Mouse (Mus musculus) limb, embryonic 15.5 days (tissue): ENCODE measurements around the gene Ifnk. TPM values are rescaled to one million over a fixed set of nuclear protein-coding genes. Genes with fewer than 3 reads are reported as not detected.

Source experiments
- ATAC-seq: fragments of 200-750 bp; cut with Nextera tagmentation; 2 replicates; pipeline ENCODE4 v1.8.0; 2017; ENCODE audit warnings: low read depth, moderate TSS enrichment; ENCODE audit not compliant: insufficient number of reproducible peaks, low FRiP score, low TSS enrichment
- H3K27ac ChIP-seq: fragments of 300-500 bp; sonication (generic); 2 replicates; pipeline ENCODE4 v1.5.1; 2015; ENCODE audit warnings: moderate library complexity, mild to moderate bottlenecking, inconsistent platforms
- H3K27me3 ChIP-seq: fragments of 300-500 bp; sonication (generic); 2 replicates; pipeline ENCODE4 v1.6.1; 2015; ENCODE audit warnings: inconsistent platforms
- H3K36me3 ChIP-seq: fragments of 300-500 bp; sonication (generic); 2 replicates; pipeline ENCODE4 v1.6.1; 2015; ENCODE audit warnings: inconsistent platforms
- H3K4me1 ChIP-seq: fragments of 300-500 bp; sonication (generic); 2 replicates; pipeline ENCODE4 v1.6.1; 2015; ENCODE audit warnings: inconsistent platforms
- H3K4me2 ChIP-seq: fragments of 300-500 bp; sonication (generic); 2 replicates; pipeline ENCODE4 v1.6.1; 2015; ENCODE audit warnings: mild to moderate bottlenecking, inconsistent platforms
- H3K4me3 ChIP-seq: fragments of 300-500 bp; sonication (generic); 2 replicates; pipeline ENCODE4 v1.5.1; 2015; ENCODE audit warnings: mild to moderate bottlenecking, inconsistent platforms
- H3K9ac ChIP-seq: fragments of 300-500 bp; sonication (generic); 2 replicates; pipeline ENCODE4 v1.6.1; 2015; ENCODE audit warnings: inconsistent platforms
- H3K9me3 ChIP-seq: fragments of 300-500 bp; sonication (generic); 2 replicates; pipeline ENCODE4 v1.6.1; 2016; ENCODE audit warnings: inconsistent platforms
- WGBS: fragments of 180-500 bp; shearing (Covaris S2); methylation state at CpG from one replicate; pipeline ENCODE4 v1.1.7; 2015; 5-methylcytosine and 5-hydroxymethylcytosine counted together
- polyA plus RNA-seq: library from polyadenylated mRNA; unstranded; fragments of >200 nt; fragmentation: Nextera tagmentation; extraction: Ambion mirVana; gene quantifications from 2 replicates; pipeline ENCODE4 v1.2.1, GENCODE M21; 2015

Gene Ifnk
- polyA plus RNA-seq, 1 experiment from 2014 or later: 0.19 TPM

GRCm38 (mm10) chr4:35143472-35144102 is 8.3 kb upstream of the Ifnk start:
- no peak overlapping the region for H3K9ac ChIP-seq
- no peaks in the 10 kb centered on the region for H3K9me3 ChIP-seq
- H3K27ac ChIP-seq: peak overlapping the region; percentile 80
- H3K4me2 ChIP-seq: peak overlapping the region; percentile 35
- H3K36me3 ChIP-seq: no peaks in the 10 kb centered on the region
- H3K27me3 ChIP-seq: no peaks in the 10 kb centered on the region
- peak overlapping the region; percentile 2; the same call in 1 of the 2 replicates for H3K4me3 ChIP-seq
- peaks cover 9% of the 10 kb centered on the region; the same call in 1 of the 2 replicates for H3K4me1 ChIP-seq
- 0 out of 2 replicates have a peak, but pooled peaks have one; percentile 63 for ATAC-seq
- WGBS: 37% methylated on average over 12 of the region's 12 CpGs

- no peaks in the 10 kb centered on the region for H3K36me3 ChIP-seq
- ATAC-seq: no peak
- WGBS: 83% methylated on average over 10 of the region's 10 CpGs
- peaks cover 6% of the 10 kb centered on the region; the same call in 1 of the 2 replicates for H3K4me1 ChIP-seq
- no peak overlapping the region for H3K4me3 ChIP-seq
- no peaks in the 10 kb centered on the region for H3K27me3 ChIP-seq
- no peaks in the 10 kb centered on the region for H3K9me3 ChIP-seq
- H3K9ac ChIP-seq: no peak overlapping the region
- no peak overlapping the region for H3K4me2 ChIP-seq
- no peak overlapping the region for H3K27ac ChIP-seq
Measured at GRCm38 (mm10) chr4:35145726-35146125, 6.1 kb upstream of the Ifnk start.

- Histone ChIP-seq H3K36me3 (no peaks in the 10 kb centered on the region), H3K9ac (no peak overlapping the region), H3K4me2 (no peak overlapping the region), H3K9me3 (no peaks in the 10 kb centered on the region), H3K27me3 (no peaks in the 10 kb centered on the region), H3K27ac (no peak overlapping the region), H3K4me1 (peaks cover 6% of the 10 kb centered on the region; the same call in 1 of the 2 replicates), H3K4me3 (no peak overlapping the region)
- 85% methylated on average over 5 of the region's 5 CpGs for WGBS
- ATAC-seq: no peak
Measured at GRCm38 (mm10) chr4:35146597-35146996, 5.3 kb upstream of the Ifnk start.

GRCm38 (mm10) chr4:35148326-35148725 is 3.5 kb upstream of the Ifnk start:
- no peak overlapping the region for H3K9ac ChIP-seq
- WGBS: 87% methylated on average over 4 of the region's 4 CpGs

GRCm38 (mm10) chr4:35150706-35151105 is 1.1 kb upstream of the Ifnk start:
- ATAC-seq: no peak
- Histone ChIP-seq H3K36me3 (no peaks in the 10 kb centered on the region), H3K4me2 (no peak overlapping the region), H3K4me1 (peaks cover 9% of the 10 kb centered on the region), H3K27ac (no peak overlapping the region), H3K9ac (no peak overlapping the region), H3K9me3 (no peaks in the 10 kb centered on the region), H3K4me3 (no peak overlapping the region), H3K27me3 (no peaks in the 10 kb centered on the region)
- 76% methylated on average over 3 of the region's 3 CpGs for WGBS

More at GRCm38 (mm10) chr4:35148326-35148725, 3.5 kb upstream of the Ifnk start:
- no peaks in the 10 kb centered on the region for H3K36me3 ChIP-seq
- ATAC-seq: no peak
- no peaks in the 10 kb centered on the region for H3K27me3 ChIP-seq
- no peaks in the 10 kb centered on the region for H3K9me3 ChIP-seq
- peaks cover 5% of the 10 kb centered on the region; the same call in 1 of the 2 replicates for H3K4me1 ChIP-seq
- no peak overlapping the region for H3K4me2 ChIP-seq
- H3K4me3 ChIP-seq: no peak overlapping the region
- H3K27ac ChIP-seq: no peak overlapping the region

GRCm38 (mm10) chr4:35154051-35154450 is 2.2 kb downstream of the Ifnk start:
- Histone ChIP-seq H3K9me3 (no peaks in the 10 kb centered on the region), H3K36me3 (no peaks in the 10 kb centered on the region), H3K4me3 (no peak overlapping the region), H3K27ac (no peak overlapping the region), H3K9ac (no peak overlapping the region), H3K4me2 (no peak overlapping the region), H3K4me1 (peaks cover 21% of the 10 kb centered on the region), H3K27me3 (no peaks in the 10 kb centered on the region)
- ATAC-seq: no peak
- WGBS: 41% methylated on average over 3 of the region's 3 CpGs

DNA sequence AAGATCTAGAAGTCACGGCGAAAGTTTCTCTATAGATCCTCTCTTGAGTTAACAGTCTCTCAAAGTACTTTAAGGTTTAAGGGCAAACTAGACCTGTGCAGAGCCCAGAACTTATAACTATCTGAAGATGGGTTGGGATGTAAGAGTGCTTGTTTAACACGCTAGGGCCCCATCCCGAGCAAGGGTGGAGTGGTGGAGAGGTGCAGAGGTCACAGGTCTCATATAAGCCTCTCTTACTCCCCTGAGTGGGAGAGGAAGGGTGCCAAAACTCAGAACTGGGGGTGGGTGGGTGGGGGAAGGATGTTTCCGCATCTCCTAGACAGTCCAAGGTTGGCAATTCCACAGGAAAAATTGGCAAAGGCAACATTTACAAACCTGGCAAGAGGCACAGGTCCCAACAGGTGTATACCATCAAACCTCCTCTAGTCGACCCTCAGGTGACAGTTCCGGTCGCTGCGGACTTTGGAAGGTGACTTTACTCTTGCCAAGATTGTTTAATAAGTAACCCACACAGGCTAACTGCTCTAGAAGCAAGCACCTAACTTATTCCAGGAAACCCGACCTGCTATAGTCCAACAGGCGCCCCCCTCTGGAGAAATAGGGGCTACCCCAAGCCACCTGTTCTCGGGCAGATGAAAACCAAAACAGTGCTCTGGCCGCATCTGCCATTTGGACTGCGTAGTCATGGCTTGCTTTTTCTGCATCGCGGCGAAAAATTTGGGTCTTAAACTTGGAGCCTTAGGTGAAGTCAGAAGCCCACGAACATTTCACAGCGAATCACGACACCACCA is 3.5 kb downstream of the Ifnk start:
- WGBS: 24% methylated on average over 20 of the region's 20 CpGs
- ATAC-seq: 0 out of 2 replicates have a peak, but pooled peaks have one; percentile 6
- peak overlapping the region; percentile 83 for H3K4me2 ChIP-seq
- H3K27ac ChIP-seq: peak overlapping the region; percentile 84; the same call in 1 of the 2 replicates
- no peaks in the 10 kb centered on the region for H3K9me3 ChIP-seq
- H3K4me1 ChIP-seq: peaks cover 21% of the 10 kb centered on the region
- no peaks in the 10 kb centered on the region for H3K36me3 ChIP-seq
- no peaks in the 10 kb centered on the region for H3K27me3 ChIP-seq
- H3K9ac ChIP-seq: peak overlapping the region; percentile 47; the same call in 1 of the 2 replicates
- peak overlapping the region; percentile 62 for H3K4me3 ChIP-seq

DNA sequence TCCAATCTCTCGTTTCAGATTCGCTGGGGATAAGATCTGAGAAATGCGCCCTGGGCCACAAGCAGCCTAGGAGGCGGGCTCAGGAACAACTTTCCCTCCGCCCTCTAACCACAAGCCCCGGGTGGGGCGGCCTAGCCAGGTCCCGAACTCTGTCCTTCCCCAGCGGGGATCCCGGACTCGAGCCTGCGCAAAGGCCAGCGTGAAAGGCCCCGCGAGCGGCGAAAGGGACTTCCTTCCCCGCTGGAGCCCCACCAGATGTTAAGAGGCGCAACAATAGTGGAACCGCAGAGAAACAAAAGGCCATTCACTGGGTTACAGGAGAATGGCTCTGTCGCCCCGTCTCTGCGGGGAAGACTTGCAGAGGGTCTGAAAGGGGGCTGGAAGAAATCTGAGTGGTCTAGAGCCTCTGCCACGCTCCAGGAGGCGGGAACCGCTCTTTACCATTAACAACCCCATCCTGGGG is 4.3 kb downstream of the Ifnk start:
- Histone ChIP-seq H3K9me3 (no peaks in the 10 kb centered on the region), H3K9ac (peak overlapping the region; percentile 47), H3K27ac (peak overlapping the region; percentile 84), H3K4me3 (peak overlapping the region; percentile 62), H3K36me3 (no peaks in the 10 kb centered on the region), H3K27me3 (no peaks in the 10 kb centered on the region), H3K4me1 (peaks cover 21% of the 10 kb centered on the region), H3K4me2 (peak overlapping the region; percentile 83)
- under 1% methylated on average over 26 of the region's 26 CpGs for WGBS
- peak; percentile 79; the same call in 1 of the 2 replicates for ATAC-seq

DNA sequence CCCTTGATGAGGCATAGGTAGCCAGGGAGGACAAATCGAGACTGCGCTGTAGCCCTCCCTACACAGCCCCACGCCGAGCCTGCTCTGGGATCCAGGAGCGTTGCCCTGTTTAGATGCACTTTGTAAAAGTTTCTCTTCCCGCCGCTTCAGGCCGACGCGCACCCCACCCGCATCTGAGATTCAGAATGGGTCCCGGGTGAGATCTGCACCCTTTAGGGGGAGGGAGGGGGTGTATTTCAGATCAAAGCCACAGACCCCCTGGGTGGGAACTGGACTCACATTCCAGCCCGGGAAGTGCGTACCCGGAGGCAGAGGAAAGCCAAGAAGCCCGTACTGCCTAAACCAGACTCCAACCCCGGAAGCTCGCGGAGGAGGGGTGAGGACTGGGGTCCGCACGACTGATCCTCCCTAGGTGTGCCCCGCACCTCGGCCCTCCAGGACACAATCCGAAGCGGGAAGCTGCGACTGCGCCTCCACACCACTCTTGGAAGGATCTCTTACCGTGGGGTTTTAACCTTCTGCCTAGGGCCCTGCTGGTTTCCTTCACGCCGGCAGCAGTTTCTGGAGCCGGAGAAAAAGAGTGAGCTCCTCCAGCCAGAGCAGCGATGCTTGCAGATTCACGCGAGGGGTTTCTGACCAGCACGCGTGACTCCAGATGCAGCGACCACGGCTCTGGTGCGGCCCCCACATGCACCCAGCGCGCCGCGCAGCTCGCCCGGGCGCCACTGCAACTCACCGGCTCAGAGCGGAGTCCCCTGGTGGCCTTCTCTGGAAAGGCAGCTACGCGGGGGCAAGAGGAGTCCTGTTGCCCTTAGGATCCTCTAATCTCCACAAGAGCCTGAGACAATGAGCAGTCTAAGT is 5.1 kb downstream of the Ifnk start, which contains the start of gene Mob3b:
Mob3b (minus strand) TSS at position 734 of the 861 bp plus-strand sequence.
- peak; percentile 74 for ATAC-seq
- H3K36me3 ChIP-seq: no peaks in the 10 kb centered on the region
- no peaks in the 10 kb centered on the region for H3K9me3 ChIP-seq
- under 1% methylated on average over 50 of the region's 50 CpGs for WGBS
- no peaks in the 10 kb centered on the region for H3K27me3 ChIP-seq
- peak within 1 kb of the TSS; percentile 47 for H3K9ac ChIP-seq
- H3K4me1 ChIP-seq: peaks cover 21% of the 10 kb centered on the region
- H3K27ac ChIP-seq: peak within 1 kb of the TSS; percentile 84
- H3K4me3 ChIP-seq: peak within 1 kb of the TSS; percentile 62
- peak within 1 kb of the TSS; percentile 83 for H3K4me2 ChIP-seq

GRCm38 (mm10) chr4:35157815-35158214 is 6.0 kb downstream of the Ifnk start:
- 50% methylated on average over 11 of the region's 11 CpGs for WGBS

DNA sequence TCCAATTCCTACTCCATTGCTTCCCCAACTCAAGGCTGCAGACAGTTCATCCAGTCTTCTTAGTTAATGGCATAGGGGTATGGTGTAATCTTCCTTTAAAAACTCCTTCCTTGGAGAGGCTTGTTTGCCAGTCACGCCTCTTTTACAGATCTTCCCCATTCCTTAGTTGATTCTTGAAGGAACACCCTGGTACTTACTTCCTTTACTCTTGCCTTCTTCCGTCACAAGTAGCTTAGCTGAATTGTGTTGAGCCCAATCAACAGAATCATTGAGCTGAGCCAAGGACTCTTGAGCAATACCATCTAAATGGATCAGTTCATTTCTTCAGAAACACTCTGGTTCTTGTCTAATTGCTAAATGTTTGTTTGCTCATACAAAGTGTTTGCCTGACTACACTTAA is 13.4 kb downstream of the Ifnk start:
- H3K4me1 ChIP-seq: 0 out of 2 replicates have a peak, but pooled peaks cover 8% of the 10 kb centered on the region
- no peaks in the 10 kb centered on the region for H3K9me3 ChIP-seq
- no peak overlapping the region for H3K4me3 ChIP-seq
- no peak overlapping the region for H3K4me2 ChIP-seq
- no peak overlapping the region for H3K9ac ChIP-seq
- ATAC-seq: no peak
- H3K36me3 ChIP-seq: no peaks in the 10 kb centered on the region
- no peak overlapping the region for H3K27ac ChIP-seq
- 76% methylated on average over 2 of the region's 2 CpGs for WGBS
- no peaks in the 10 kb centered on the region for H3K27me3 ChIP-seq

More at GRCm38 (mm10) chr4:35157815-35158214, 6.0 kb downstream of the Ifnk start:
- Histone ChIP-seq H3K27ac (no peak overlapping the region), H3K4me3 (no peak overlapping the region), H3K4me2 (no peak overlapping the region), H3K9ac (no peak overlapping the region), H3K27me3 (no peaks in the 10 kb centered on the region), H3K36me3 (no peaks in the 10 kb centered on the region), H3K4me1 (peaks cover 21% of the 10 kb centered on the region), H3K9me3 (no peaks in the 10 kb centered on the region)
- ATAC-seq: no peak
